Mouse (Mus musculus) cerebellum, adult 2 months (tissue): ENCODE results near the gene Slc36a4. TPM values are rescaled to one million over a fixed set of nuclear protein-coding genes. Genes with fewer than 3 reads are reported as not detected.

Source experiments
- DNase-seq, 2 experiments: peaks; one replicate each; pipeline ENCODE4 v3.0.0; 2021
- H3K27ac ChIP-seq: fragments of 200-500 bp; 2 replicates; pipeline ENCODE4 v1.5.1; 2012; ENCODE audit warnings: low read length, control low read depth, inconsistent platforms; ENCODE audit not compliant: insufficient read depth
- H3K27me3 ChIP-seq: fragments of 200-500 bp; 2 replicates; pipeline ENCODE4 v1.6.1; 2012; ENCODE audit warnings: inconsistent platforms, mild to moderate bottlenecking, low read length, moderate library complexity; ENCODE audit not compliant: control insufficient read depth, insufficient read depth
- H3K4me1 ChIP-seq: fragments of 200-500 bp; 2 replicates; pipeline ENCODE4 v1.6.1; 2011; ENCODE audit warnings: low read length; ENCODE audit not compliant: control insufficient read depth, insufficient read depth
- H3K4me3 ChIP-seq: fragments of 200-500 bp; replicated peaks from 2 replicates; pipeline ENCODE3; 2011; ENCODE audit warnings: mild to moderate bottlenecking, low read depth, low read length, control low read depth; ENCODE audit not compliant: insufficient read depth
- CTCF ChIP-seq: fragments of 200-500 bp; IDR thresholded peaks from 2 replicates; pipeline ENCODE4 v1.5.1; 2011; ENCODE audit warnings: low read depth, mild to moderate bottlenecking, control low read depth, low read length, moderate library complexity, borderline replicate concordance; ENCODE audit not compliant: insufficient read depth
- POLR2A ChIP-seq: fragments of 200-500 bp; IDR thresholded peaks from 2 replicates; pipeline ENCODE4 v1.6.1; 2011; ENCODE audit warnings: low read length, control low read depth, borderline replicate concordance; ENCODE audit not compliant: insufficient read depth
- WGBS: fragments of 180-500 bp; shearing (Covaris S2); methylation state at CpG from one replicate; pipeline ENCODE4 v1.1.7; 2018; 5-methylcytosine and 5-hydroxymethylcytosine counted together
- polyA plus RNA-seq: library from polyadenylated mRNA; depleted of rRNA; stranded (reverse); fragments of >200 nt; gene quantifications from 2 replicates; pipeline ENCODE4 v1.2.3, GENCODE M21; 2012; rRNA removed

Gene Slc36a4
- polyA plus RNA-seq, result 27.3 and 27.4 TPM in 2 replicates

- under 1% methylated on average over 75 of the region's 75 CpGs for WGBS
Measured at GRCm38 (mm10) chr9:15709599-15710381, at the start of gene Slc36a4. TSS of gene Slc36a4 (plus strand) at chr9:15709738.

GRCm38 (mm10) chr9:15664606-15665005 is 44.9 kb upstream of the Slc36a4 start:
- Histone ChIP-seq H3K27me3 (no peaks in the 10 kb centered on the region), H3K4me3 (no peak overlapping the region), H3K4me1 (no peaks in the 10 kb centered on the region), H3K27ac (no peak overlapping the region)
- DNase-seq, result no peak
- TF ChIP-seq POLR2A, result no peak
- no peak for TF ChIP-seq CTCF
- WGBS, result 83% methylated on average over 7 of the region's 7 CpGs

More at GRCm38 (mm10) chr9:15709599-15710381, at the start of gene Slc36a4:
- peak; percentile 79 to 80 for DNase-seq
- Histone ChIP-seq H3K4me3 (peak within 1 kb of the TSS; percentile 95), H3K27me3 (no peaks in the 10 kb centered on the region), H3K27ac (peak within 1 kb of the TSS; percentile 70), H3K4me1 (peaks cover 14% of the 10 kb centered on the region)
- TF ChIP-seq CTCF (no peak), POLR2A (peak; percentile 56; the same call in 1 of the 2 replicates)

GRCm38 (mm10) chr9:15669452-15669851 is 40.1 kb upstream of the Slc36a4 start:
- TF ChIP-seq POLR2A, result no peak
- no peak for TF ChIP-seq CTCF
- 79% methylated on average over 3 of the region's 3 CpGs for WGBS

GRCm38 (mm10) chr9:15670002-15670527 is 39.5 kb upstream of the Slc36a4 start:
- WGBS, result 54% methylated on average over 5 of the region's 5 CpGs
- DNase-seq, result no peak
- no peak overlapping the region for H3K27ac ChIP-seq
- H3K4me1 ChIP-seq, result no peaks in the 10 kb centered on the region
- H3K27me3 ChIP-seq, result no peaks in the 10 kb centered on the region
- H3K4me3 ChIP-seq, result no peak overlapping the region
- TF ChIP-seq POLR2A (no peak), CTCF (no peak)

More at GRCm38 (mm10) chr9:15669452-15669851, 40.1 kb upstream of the Slc36a4 start:
- H3K27ac ChIP-seq, result no peak overlapping the region
- no peak overlapping the region for H3K4me3 ChIP-seq
- H3K27me3 ChIP-seq, result no peaks in the 10 kb centered on the region
- H3K4me1 ChIP-seq, result no peaks in the 10 kb centered on the region
- DNase-seq, result no peak

GRCm38 (mm10) chr9:15672251-15672650 is 37.3 kb upstream of the Slc36a4 start:
- Histone ChIP-seq H3K27me3 (no peaks in the 10 kb centered on the region), H3K4me3 (no peak overlapping the region), H3K4me1 (no peaks in the 10 kb centered on the region), H3K27ac (no peak overlapping the region)
- 2% methylated on average over 1 of the region's 1 CpGs for WGBS
- TF ChIP-seq CTCF (no peak), POLR2A (no peak)
- no peak for DNase-seq

- H3K4me1 ChIP-seq, result no peaks in the 10 kb centered on the region
- no peaks in the 10 kb centered on the region for H3K27me3 ChIP-seq
- peak; percentile 32 to 35 for DNase-seq
- TF ChIP-seq CTCF (peak; percentile 74), POLR2A (no peak)
- 20% methylated on average over 2 of the region's 2 CpGs for WGBS
- no peak overlapping the region for H3K4me3 ChIP-seq
- no peak overlapping the region for H3K27ac ChIP-seq
Measured at GRCm38 (mm10) chr9:15681855-15682466, 27.6 kb upstream of the Slc36a4 start.

- H3K4me3 ChIP-seq, result no peak overlapping the region
- no peaks in the 10 kb centered on the region for H3K27me3 ChIP-seq
- no peaks in the 10 kb centered on the region for H3K4me1 ChIP-seq
- WGBS, result 9% methylated on average over 4 of the region's 4 CpGs
- peak; percentile 79 for TF ChIP-seq CTCF
- TF ChIP-seq POLR2A, result no peak
- DNase-seq, result peak; percentile 47 to 56
- no peak overlapping the region for H3K27ac ChIP-seq
Measured at GRCm38 (mm10) chr9:15685215-15685614, 24.3 kb upstream of the Slc36a4 start.
